Mouse (Mus musculus): Measurements from ENCODE around the gene Ccdc69.

DNA sequence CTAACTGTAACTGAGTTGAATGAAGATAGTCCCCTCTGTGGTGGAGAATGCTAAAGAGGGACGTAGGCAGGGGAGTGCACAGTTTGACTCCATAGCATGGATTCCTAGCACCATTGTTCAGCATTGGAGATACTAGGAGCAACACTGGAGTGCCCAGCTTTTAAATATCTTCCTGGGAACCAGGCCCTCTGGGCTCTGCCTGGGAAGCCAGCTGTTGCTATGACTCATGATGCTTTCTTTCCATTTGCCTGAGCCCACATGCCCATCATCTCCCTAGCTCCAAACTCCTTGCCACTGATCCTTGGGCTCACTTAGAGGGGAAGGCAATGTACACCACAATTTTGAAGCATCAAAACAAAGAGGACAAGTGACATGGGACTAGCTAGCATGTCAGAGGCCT is 61.2 kb downstream of the Ccdc69 start:
- TF ChIP-seq EP300 (optimal IDR thresholded peaks at IDR 0.05) (no peak), CTCF (IDR thresholded peaks at IDR 0.05; ENCODE audit: low read depth) (no peak)
